Mouse (Mus musculus) gastrocnemius, postnatal 10 days (tissue): ENCODE results near the gene Pou4f2. TPM values are rescaled to one million over a fixed set of nuclear protein-coding genes. Genes with fewer than 3 reads are reported as not detected.
A peak's percentile ranks its signal among the peaks of the same experiment; 100 is the strongest.

Source experiments
- DNase-seq: peaks from one replicate; pipeline ENCODE4 v3.0.0; 2021; ENCODE audit warnings: mixed read lengths
- long read RNA-seq, 2 experiments: library from polyadenylated mRNA; stranded (forward); transcript quantifications; one replicate each; pipeline ENCODE4 v2.0.0; 2021
- total RNA-seq, 2 experiments: library from RNA; stranded (reverse); gene quantifications; 2 replicates each; pipeline ENCODE4 v1.2.3; 2021

The Pou4f2 gene
- total RNA-seq = not detected
- long read RNA-seq, experiment 1 = 0 reads
- long read RNA-seq, experiment 2 = 0 reads

DNA sequence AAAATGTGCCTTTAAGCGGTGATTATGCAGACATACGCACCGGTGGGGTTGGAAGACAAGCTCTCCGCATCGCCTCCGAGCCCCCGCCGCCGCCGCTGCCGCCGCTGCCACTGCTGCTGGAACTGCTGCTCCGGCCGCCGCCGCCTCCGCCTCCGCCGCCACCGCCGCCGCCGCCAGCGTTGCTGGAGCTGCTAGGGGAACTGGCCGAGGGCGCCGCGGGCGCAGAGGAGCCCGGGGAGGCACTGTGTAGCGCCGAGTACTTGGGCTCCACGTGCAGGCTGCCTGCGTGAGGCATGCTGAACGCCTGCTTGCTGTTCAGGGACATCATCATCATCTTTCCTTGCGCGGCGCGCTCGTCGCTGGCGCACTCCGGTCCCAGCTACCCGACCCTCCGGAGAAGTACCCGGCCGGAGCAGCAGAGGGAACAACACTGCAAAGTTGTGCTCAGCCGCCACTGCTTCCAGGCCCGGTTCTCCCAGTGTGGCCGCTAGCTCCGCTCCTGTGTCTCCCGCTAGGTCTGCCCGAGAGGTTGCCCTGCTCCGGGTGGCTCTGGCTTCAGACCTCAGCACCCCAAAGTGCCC is at the start of gene Pou4f2:
Gene Pou4f2, minus strand, starts transcription at position 575 of the 581 bp plus-strand sequence.
- DNase-seq = peak; percentile 15

DNA sequence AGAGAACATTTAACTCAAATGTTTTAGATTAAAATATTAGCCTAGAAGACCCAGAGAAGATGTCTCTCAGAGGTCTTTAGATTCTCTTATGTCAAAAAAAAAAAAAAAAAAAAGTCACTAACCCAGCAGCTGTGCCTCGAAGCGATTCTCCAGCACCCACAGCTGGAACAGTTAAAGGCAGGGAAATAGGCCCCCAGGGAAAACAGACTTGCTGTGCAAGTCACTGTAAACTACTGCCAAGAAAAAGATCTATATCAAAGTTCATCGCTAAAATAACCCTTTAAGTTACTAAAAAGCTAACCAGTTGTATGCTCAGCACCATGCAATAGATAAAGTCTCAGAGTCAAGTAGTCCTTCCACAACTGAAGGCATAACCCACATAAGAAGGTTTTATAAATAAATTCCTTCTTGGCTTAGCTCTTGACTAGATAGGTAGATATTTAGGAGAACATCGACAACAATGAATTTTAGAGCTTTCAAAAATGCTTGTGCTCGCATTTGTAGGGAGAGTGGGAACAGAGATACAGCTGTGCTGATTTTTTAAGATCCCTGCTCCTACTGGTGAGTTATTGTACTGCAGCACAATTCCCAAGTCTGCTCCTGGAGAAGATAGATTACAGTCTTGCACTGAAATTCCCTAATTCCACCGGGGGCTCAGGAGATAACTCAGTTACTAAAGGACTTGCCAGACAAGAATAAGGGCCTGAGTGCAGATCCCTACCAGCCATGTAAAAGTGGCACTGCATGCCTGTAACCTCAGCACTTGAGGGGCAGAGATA is 40.8 kb upstream of the Pou4f2 start:
- DNase-seq = no peak

DNA sequence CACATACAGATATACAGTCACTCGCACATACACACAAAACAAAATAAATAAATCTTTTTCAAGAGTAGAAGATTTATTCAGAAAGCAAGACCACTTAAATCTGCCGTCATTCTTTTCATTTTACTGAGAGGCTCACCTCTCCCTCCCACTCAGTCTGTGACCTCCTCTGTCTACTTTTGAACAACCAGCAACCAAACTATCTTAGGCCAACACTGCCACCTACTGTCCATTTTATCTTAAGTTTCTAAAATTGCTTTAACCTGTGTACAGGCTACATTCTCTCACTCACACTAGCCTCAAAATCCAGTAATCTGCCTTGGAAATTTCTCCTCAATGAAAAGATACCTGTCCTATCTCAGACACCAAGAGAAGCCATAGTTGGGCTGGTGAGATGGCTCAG is 31.4 kb upstream of the Pou4f2 start:
- no peak for DNase-seq

DNA sequence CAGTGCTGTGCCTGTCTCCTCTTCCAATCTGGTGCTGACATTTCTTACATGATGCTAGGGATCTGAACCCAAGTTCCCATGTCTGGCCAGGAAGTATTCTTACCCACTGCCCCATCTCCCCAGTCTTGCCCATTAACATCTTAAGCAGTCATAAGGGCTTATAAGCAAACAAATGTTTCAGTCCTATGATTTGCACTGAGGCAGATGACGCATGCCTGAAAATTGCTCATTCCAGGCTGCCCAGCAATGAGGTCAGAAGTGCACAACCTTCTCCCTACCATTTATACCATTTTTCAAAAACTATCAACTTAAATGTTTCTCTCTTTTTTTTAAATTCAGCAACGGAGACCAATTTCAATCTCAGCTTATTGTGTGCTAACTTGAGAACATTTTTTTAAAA is 27.5 kb upstream of the Pou4f2 start:
- DNase-seq = no peak

DNA sequence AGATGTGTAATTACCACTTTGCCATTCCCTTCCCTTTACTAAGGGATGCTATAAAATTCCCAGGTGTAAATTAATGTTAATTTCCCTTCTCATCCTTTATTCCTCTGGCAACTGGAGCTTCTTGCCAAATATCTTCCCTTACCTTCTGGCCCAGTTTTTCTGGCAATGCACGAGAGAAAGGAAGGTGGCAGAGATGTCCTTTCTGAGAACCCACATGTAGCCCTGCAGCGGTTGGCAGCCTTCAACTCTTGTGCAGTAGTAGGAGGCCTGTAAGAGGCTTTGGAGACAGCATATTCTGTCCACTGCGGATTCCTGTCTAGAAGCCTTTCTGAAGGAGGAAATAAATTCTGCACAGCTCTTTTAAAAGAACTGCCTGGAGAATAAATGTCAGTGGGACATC is 20.0 kb upstream of the Pou4f2 start:
- no peak for DNase-seq

DNA sequence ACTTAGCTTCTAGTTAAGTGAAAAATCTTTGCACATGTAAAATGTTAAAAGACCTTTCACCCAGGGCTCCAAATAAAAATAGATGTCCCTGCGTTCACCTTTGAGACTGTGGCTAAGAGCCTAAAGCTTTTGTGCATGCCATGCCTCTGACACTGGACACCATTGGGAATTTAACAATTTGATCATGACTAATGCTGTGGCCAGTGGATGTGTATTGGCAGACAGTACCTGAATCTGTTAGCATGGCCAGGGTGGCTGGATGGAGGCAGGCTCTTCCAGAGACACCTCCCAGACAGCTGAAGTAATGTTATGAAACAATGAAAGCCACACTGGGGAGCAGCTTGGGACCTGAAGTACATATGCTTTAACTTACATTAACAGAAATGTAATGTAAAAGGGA is 6.3 kb upstream of the Pou4f2 start:
- no peak for DNase-seq

DNA sequence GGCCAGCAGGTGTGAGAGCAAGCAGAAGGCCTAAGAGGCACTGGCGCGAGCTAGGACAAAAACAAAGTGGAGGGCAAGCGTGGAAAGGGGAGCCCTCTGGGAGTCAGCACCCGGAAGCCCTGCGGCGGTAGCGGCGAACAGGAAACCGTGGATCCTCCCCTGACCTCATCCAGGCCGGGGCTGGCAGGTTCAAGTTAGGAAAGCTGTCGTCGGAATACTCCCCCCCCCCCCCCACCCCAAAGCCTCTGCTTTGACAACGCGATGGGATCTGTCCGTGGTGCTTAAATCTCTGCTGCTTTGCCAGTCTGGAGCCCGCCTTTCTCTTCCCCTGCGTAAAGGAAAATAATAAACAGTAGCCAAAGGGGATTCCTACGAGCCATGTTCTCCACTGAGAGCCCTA is 1.7 kb upstream of the Pou4f2 start:
- peak; percentile 44 for DNase-seq

DNA sequence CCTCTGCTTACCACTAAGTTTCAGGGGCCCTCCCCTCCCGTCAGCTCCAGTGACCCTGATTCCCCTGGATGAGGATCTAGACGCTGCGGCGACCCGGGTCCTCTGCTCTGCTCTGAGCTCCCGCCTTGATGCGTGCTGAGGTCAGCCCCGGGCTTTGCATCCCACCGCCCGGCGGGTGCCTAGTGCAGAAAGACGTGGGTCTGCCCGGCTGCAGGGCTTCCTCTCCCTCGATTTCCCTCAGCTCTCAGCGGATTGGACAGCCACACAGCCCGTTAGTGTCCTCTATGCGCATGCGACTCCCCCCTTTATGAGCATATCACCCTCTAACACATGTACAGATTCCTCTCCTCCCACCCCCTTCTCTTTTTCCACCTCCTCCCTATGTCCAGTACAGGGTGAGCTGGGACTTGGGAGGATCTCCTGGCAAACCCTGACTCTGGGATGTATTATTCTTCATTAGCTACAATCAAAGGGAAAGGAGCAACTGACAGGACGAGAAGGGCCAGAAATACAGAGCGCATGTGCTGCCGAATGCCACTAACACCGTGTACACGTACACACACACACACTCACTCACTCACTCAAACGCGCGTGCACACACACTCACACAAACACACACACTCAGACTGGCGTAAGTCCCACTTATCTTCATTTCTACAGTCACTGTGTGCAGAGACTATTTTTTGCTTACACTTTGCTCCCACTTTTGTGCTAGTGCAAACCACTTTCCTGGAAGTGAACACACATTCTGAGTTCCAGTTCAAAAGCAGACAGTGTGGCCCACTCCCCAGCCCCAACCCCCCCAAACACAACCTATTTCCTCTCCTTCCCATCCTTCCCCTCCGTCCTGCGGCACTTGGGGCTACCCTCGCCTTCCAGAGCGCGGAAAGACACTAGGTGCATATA is 948 bp upstream of the Pou4f2 start:
- DNase-seq = no peak

DNA sequence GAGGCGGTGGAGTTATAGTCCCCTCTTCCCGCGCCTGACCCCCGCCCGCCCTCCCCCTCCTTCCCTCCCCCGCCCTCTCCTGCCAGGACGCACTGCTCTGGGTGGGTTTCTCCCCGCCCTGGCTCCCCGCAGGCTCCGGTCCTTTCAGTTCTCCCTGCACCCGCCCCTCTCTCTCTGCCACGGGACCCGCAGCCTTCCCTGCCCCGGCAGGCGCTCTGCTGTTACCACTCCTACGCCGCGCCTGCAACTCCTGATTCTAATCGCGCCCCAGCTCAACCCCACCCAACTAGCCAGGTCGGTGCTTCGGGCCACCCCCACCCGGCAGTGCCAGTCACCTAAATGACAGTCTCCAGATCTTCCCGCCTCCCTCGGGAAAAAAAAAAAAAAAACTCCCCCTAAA is 216 bp upstream of the Pou4f2 start:
- no peak for DNase-seq

DNA sequence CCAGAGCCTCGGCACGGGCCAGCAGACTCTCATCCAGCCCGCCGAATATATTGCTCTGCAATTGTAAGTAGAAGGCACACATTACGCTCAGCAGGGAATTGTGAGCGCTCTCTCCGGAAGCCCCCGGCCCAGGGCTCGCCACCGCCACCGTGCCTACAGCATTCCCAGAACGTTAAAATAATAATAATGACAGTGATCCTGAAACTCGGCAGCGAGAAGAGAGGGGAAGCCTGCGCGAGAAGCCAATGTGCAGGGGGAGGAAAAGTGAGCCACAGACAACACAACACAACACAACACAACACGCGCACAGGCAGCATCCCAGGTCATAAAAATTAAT is 853 bp downstream of the Pou4f2 start:
- no peak for DNase-seq

DNA sequence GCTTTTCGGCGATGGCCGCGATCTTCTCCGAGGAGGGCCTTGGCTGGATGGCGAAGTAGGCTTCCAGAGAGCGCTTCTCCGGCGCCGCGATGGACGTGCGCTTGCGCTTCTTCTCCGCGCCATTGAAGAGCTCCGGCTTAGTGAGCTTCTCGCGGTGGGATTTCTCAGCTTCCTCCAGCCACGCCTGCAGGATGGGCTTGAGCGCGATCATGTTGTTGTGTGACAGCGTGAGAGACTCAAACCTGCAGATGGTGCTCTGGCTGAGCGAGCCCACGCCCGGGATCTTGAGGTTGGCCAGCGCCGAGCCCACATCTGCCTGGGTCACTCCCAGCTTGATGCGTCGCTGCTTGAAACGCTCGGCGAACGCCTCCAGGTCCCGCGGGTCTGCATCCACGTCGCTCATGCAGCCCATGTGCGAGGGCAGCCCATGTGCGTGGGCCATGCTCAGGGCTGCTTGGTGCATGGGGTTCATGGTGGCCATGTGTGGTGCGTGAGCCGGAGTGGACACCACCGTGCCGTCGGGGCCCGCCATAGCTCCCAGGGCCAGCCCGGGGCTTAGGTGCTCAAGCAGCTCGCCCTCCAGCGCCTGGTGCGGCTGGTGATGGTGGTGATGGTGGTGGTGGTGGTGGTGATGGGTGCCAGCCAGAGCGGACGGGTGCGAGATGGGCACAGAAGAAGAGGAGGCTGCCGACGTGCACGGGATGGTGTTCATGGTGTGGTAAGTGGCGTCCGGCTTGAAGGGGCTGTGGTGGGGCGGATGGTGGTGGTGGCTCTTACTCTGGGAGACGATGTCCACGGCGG is 1.4 kb downstream of the Pou4f2 start:
- DNase-seq = no peak

DNA sequence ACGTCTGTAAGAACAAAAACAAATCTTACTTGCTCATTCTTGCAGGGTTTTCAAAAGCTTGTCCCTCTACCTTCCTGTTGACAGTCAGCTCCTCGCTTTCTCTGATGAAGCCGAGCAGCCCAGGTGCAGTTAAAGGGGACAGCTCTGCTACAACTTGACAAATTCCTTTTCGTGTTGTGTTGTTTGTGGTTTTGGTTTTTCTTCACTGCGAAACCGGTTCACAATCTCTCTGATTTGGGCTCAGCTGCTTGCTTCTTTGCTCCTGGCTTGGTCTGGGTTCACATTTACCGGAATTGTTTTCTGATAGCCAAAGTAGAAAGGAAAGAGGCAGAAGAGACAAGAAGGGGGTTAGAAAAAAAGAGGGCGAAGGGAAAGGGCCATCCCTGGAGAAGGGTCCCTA is 2.1 kb downstream of the Pou4f2 start:
- DNase-seq = no peak

DNA sequence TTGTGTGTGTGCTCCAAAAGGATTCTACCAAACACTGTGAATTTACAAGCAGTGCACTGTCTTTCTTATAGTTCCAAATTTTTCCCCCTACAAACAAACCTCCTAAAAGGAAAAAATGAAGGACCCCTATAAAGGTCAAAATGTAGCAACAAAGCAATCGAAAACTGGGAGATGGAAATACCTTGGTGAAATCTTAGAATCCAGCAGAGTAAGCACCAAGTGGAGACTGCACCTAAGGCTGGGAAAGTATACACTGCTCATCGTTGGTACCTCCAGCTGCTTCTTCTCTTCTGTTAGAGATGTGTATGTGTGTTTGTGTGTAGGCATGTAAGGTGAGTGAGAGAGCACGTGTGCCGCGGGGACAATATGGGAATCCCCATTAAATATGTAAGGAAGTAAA is 3.1 kb downstream of the Pou4f2 start:
- DNase-seq = no peak

DNA sequence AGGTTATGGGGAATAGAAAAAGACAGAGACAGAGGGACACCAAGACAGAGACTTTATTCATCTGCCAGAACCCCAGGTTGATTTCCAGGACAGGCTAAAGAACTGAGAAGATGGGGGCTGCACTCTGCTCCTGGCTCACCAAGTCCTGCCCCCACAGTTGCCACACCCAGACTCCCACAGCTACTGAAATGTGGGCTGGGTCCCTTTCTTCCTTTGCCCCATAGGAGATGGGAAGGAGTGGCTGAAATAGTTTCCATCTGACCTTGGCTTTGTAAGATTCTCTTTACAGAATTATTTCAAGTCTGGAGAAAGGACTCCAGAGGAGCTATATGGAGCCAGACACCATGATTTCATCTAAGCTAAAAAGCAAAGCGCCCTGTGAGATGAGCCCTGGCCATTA is 4.0 kb downstream of the Pou4f2 start:
- no peak for DNase-seq

DNA sequence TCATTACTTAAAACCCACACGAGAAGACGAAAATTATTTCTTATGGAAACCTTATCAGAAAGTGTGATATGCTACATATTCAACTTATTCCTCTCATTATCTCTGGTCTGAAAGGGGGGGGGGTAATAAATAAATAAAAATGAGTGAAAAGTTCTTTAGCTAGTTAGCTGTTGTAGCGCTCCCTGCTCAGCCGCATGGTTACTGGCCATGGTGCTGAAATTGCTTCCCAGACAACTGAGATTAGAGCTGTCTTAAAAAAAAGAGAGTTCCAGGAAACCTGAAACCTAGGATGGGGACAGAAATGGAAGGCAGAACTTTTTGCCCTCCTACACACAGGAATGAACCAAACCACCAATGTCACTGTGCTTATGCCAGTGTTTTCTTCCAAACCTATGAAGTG is 5.1 kb downstream of the Pou4f2 start:
- DNase-seq = peak; percentile 56

DNA sequence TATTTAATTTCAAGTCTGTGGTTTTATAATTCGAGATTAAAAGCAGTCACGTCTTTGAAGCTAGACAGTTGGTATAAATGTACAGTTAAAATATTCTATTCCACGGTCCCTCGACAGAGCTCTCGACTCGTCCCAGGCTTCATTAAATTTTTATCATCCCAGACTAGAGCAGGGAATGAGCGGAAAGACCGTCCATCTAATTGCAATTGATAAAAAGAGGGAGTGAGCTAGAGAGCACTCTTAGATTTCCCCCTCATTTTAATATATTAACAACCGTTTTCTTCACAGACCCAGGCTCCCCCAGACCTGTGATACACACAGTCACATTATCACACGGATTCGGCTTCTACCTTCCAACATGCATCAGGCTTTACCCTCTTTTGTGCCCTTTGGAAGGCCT is 8.3 kb downstream of the Pou4f2 start:
- DNase-seq = no peak

DNA sequence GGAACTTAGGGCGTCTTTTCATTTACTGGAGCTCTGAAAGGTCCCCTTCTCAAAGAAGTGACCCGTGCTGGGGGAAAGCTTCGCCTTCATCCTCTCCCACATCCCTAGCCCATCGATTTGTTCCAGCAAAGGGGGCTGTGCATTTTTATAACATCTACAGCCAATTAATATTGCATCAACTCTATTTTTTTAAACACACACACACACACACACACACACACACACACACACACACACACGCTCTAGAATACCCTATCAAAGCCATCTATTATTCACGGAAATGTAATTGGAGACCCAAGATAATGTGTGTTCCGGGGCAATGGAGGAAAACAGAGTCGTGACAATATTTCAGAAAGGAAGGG is 8.7 kb downstream of the Pou4f2 start:
- DNase-seq = no peak

DNA sequence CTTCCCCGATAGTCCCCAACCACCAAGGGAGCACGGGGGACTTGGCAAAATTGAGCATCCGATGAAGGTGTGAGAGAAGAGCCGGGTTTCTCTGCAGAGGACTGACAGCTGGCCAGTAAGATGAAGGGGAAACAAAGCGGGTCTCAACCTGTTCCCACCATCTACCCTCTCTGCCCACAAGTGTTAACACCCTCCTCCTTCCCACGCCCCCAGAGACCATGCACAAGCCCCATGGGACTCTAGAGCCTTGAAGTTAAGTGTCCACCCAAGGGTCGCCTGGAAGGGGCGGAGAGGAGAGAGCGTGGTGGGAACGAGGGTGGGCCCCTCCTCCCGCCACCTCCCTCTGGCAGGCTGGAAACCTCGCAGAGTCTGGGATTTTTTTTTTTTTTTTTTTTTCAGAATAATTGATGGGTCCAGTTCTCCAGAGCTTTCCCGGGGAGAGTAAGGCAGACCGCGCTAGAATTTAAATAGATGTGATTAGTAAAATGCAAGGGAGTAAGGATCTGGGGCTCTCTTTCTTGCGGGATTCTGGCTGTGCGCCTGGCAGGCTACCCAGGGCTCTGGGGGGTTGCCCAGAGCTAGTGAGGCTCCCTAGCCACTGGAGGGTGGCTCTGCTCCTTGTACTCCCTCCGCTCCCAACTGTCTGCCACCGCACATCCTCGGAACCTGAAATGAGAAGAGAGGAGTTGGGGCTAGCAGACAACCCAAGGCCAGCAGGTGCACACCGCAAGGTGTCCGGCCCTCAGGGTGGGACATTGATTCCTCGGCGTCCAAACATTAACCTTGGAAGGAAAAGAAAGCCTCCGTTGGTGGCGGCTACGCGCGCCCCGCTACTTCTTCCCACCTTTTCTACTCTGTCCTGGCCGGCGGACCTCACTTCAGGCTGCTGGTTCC is 9.3 kb downstream of the Pou4f2 start:
- DNase-seq = no peak

DNA sequence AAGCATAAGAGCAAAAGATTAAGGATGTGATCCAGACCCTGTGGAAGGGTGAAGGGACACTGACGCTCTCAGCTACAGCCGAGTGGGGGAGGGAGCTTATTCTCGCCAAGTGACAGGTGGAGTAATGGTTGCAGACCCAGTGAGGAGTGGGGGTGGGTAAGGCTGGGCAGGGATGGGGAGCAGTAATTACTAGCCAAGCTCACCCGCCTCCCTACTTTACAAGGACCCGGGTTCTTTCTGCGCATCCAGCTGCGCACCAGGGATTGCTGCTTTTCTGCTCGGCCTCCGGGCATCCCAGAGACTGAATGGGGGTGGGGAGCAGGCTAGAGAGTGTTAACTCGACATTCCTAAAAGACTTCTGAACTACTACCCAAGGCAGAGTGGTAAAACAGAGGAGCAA is 10.0 kb downstream of the Pou4f2 start:
- DNase-seq = no peak

DNA sequence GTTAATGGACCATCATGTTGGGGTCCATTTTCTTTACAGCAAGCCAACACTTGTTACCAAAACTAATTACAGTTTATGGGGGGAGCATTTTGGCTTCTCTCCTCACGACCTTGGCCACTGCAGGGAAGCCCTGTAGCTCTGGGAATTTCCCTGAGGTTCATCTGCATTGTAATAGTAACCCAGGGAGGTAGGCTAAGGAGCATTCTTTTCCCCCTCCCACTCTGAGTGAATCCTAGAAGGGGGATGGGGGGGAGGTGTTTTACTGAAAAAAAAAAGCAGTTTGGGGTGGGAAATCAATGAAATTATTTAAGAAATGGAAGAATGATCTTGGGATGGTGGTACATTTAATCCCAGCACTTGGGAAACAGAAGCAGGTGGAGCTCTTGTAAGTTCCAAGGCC is 12.5 kb downstream of the Pou4f2 start:
- no peak for DNase-seq

DNA sequence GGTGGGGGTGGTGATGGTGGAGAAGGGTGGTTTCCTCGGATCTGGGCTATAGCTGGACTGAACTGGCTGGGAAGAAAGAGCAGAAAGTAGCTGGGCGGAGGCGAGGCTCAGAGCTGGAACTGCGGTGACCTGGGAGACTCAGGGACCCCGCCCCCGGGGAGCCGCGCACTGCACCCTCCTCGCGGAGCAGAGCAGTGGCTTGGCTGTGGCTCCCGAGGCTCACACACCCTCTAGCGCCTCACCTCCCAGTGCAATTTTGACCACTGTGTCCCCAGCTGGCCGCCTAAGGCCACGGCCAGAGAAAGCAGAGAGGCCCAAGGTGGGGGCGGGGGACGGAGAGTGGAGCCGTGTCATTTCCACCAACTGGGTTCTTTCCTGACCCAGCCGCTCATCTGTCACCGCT is 16.3 kb downstream of the Pou4f2 start:
- peak; percentile 20 for DNase-seq

DNA sequence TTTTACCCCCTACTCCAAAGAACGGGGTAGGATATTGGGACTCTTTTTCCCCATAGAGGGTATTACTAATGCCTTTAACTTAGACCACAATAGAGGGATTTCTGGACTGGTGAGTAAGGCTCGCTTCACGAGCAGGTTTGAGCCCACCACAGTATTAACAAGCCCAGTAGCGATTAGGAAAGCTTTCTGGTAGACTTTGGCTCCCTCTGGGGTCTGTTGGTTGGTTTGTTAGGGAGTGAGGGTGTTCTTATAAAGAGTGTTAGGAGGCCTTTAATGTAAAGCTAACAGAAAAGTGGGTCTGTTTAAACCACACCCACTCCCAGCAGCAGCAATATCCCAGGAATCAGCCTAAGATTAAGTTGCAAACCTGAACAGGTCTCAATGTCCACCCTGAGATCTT is 17.2 kb downstream of the Pou4f2 start:
- DNase-seq = no peak
